Mouse (Mus musculus) MEL (cell line): ENCODE data around the gene Rhobtb3. TPM values are rescaled to one million over a fixed set of nuclear protein-coding genes. Genes with fewer than 3 reads are reported as not detected.
"Not testable (repeated sequence)": the region's sequence is repeated elsewhere in the genome, so short reads cannot be mapped to it uniquely, and the experiment has no call there.

Source experiments
- DNase-seq: peaks from one replicate; pipeline ENCODE4 v3.0.0; 2011; ENCODE audit warnings: low read depth, low spot score
- H3K27ac ChIP-seq: 2 replicates; pipeline ENCODE4 v1.5.1; 2012; ENCODE audit warnings: low read depth, mild to moderate bottlenecking, control low read depth, low read length, moderate library complexity; ENCODE audit not compliant: control insufficient read depth
- H3K27me3 ChIP-seq, 2 experiments: fragments of 150-350 bp in 1 of 2; sonication (generic) in 1 of 2; 2 replicates each; pipeline ENCODE4 v1.6.1; 2012; ENCODE audit warnings: low read length in 2 of 2, mild to moderate bottlenecking in 2 of 2, improper control_type of control experiment in 1 of 2, moderate library complexity in 1 of 2; ENCODE audit not compliant: insufficient read depth in 2 of 2, control insufficient read depth in 1 of 2
- H3K36me3 ChIP-seq, 2 experiments: 2 replicates each; pipeline ENCODE4 v1.6.1; 2012 to 2014; ENCODE audit warnings: low read length in 2 of 2, improper control_type of control experiment in 1 of 2, inconsistent platforms in 1 of 2, mild to moderate bottlenecking in 1 of 2; ENCODE audit not compliant: insufficient read depth in 2 of 2, control insufficient read depth in 1 of 2
- H3K4me1 ChIP-seq, 2 experiments: fragments of 150-350 bp in 1 of 2; sonication (generic) in 1 of 2; 2 replicates each; pipeline ENCODE4 v1.6.1; 2012; ENCODE audit warnings: low read length in 2 of 2, improper control_type of control experiment in 1 of 2, mild to moderate bottlenecking in 1 of 2; ENCODE audit not compliant: insufficient read depth in 2 of 2, control insufficient read depth in 1 of 2
- H3K4me3 ChIP-seq, 2 experiments: fragments of 150-350 bp in 1 of 2; sonication (generic) in 1 of 2; 2 replicates each; pipeline ENCODE4 v1.5.1; 2012; ENCODE audit warnings: low read depth in 2 of 2, low read length in 2 of 2, mild to moderate bottlenecking in 2 of 2, moderate library complexity in 2 of 2, control low read depth in 1 of 2, improper control_type of control experiment in 1 of 2; ENCODE audit not compliant: control insufficient read depth in 1 of 2, insufficient read depth in 1 of 2
- H3K79me2 ChIP-seq: 2 replicates; pipeline ENCODE4 v1.6.1; 2012; ENCODE audit warnings: mild to moderate bottlenecking, low read length, moderate library complexity; ENCODE audit not compliant: control insufficient read depth, poor library complexity, insufficient read depth
- H3K9ac ChIP-seq: 2 replicates; pipeline ENCODE4 v1.6.1; 2012; ENCODE audit warnings: low read depth, mild to moderate bottlenecking, control low read depth, low read length, moderate library complexity; ENCODE audit not compliant: control insufficient read depth, poor library complexity, severe bottlenecking
- H3K9me3 ChIP-seq: fragments of 150-350 bp; sonication (generic); replicated peaks from 2 replicates; pipeline ENCODE4 v1.6.1; 2012; ENCODE audit warnings: mild to moderate bottlenecking, low read length, improper control_type of control experiment, moderate library complexity; ENCODE audit not compliant: insufficient read depth
- BHLHE40 ChIP-seq: IDR thresholded peaks from 2 replicates; pipeline ENCODE4 v1.6.1; 2012; ENCODE audit warnings: low read depth, mild to moderate bottlenecking, inconsistent platforms, low read length, improper control_type of control experiment, borderline replicate concordance
- CHD2 ChIP-seq: IDR thresholded peaks from 2 replicates; pipeline ENCODE4 v1.6.1; 2011; ENCODE audit warnings: low read length, improper control_type of control experiment
- E2F4 ChIP-seq: IDR thresholded peaks from 2 replicates; pipeline ENCODE4 v1.6.1; 2011; ENCODE audit warnings: low read depth, low read length, improper control_type of control experiment, borderline replicate concordance
- ELF1 ChIP-seq: IDR thresholded peaks from 2 replicates; pipeline ENCODE4 v1.6.1; 2014; ENCODE audit warnings: low read depth, mild to moderate bottlenecking, inconsistent platforms, low read length, improper control_type of control experiment, moderate library complexity
- ETS1 ChIP-seq: IDR thresholded peaks from 2 replicates; pipeline ENCODE4 v1.6.1; 2012; ENCODE audit warnings: low read depth, mild to moderate bottlenecking, inconsistent platforms, low read length, improper control_type of control experiment, moderate library complexity
- GABPA ChIP-seq: IDR thresholded peaks from 2 replicates; pipeline ENCODE4 v1.6.1; 2012; ENCODE audit warnings: low read depth, mild to moderate bottlenecking, inconsistent platforms, low read length, improper control_type of control experiment, moderate library complexity
- HCFC1 ChIP-seq: IDR thresholded peaks from 2 replicates; pipeline ENCODE4 v1.6.1; 2012; ENCODE audit warnings: low read depth, mild to moderate bottlenecking, inconsistent platforms, low read length, improper control_type of control experiment, moderate library complexity
- KAT2A ChIP-seq: conservative IDR thresholded peaks from 2 replicates; pipeline ENCODE4 v1.6.1; 2012; ENCODE audit warnings: low read depth, low read length, improper control_type of control experiment, inconsistent platforms
- MAFK ChIP-seq: IDR thresholded peaks from 2 replicates; pipeline ENCODE4 v1.6.1; 2011; ENCODE audit warnings: low read depth, mild to moderate bottlenecking, low read length, improper control_type of control experiment, borderline replicate concordance
- MAX ChIP-seq: IDR thresholded peaks from 2 replicates; pipeline ENCODE4 v1.6.1; 2011; ENCODE audit warnings: low read length, improper control_type of control experiment
- NELFE ChIP-seq: IDR thresholded peaks from 2 replicates; pipeline ENCODE4 v1.6.1; 2011; ENCODE audit warnings: low read depth, low read length, improper control_type of control experiment
- POLR2AphosphoS2 ChIP-seq: IDR thresholded peaks from 2 replicates; pipeline ENCODE4 v1.6.1; 2011; ENCODE audit warnings: low read length, improper control_type of control experiment
- SIN3A ChIP-seq: IDR thresholded peaks from 2 replicates; pipeline ENCODE4 v1.6.1; 2012; ENCODE audit warnings: low read length, improper control_type of control experiment, inconsistent platforms
- TCF12 ChIP-seq: IDR thresholded peaks from 2 replicates; pipeline ENCODE4 v1.6.1; 2014; ENCODE audit warnings: low read depth, mild to moderate bottlenecking, inconsistent platforms, low read length, improper control_type of control experiment, moderate library complexity
- UBTF ChIP-seq: IDR thresholded peaks from 2 replicates; pipeline ENCODE4 v1.6.1; 2012; ENCODE audit warnings: low read depth, mild to moderate bottlenecking, inconsistent platforms, low read length, improper control_type of control experiment, moderate library complexity, borderline replicate concordance; ENCODE audit not compliant: insufficient read depth
- ZC3H11A ChIP-seq: IDR thresholded peaks from 2 replicates; pipeline ENCODE4 v1.6.1; 2012; ENCODE audit warnings: low read depth, mild to moderate bottlenecking, inconsistent platforms, low read length, improper control_type of control experiment
- ZMIZ1 ChIP-seq: IDR thresholded peaks from 2 replicates; pipeline ENCODE4 v1.6.1; 2012; ENCODE audit warnings: low read depth, mild to moderate bottlenecking, inconsistent platforms, low read length, improper control_type of control experiment, moderate library complexity
- polyA plus RNA-seq, 2 experiments: library from polyadenylated mRNA; stranded (reverse) in 1 of 2; unstranded in 1 of 2; fragments of >175 nt in 1 of 2; fragments of >200 nt in 1 of 2; gene quantifications; 2 replicates each; pipeline versions ENCODE4 v1.2.1 to v1.2.4; 2012; ENCODE audit warnings: low replicate concordance in 2 of 2, low read depth in 1 of 2; ENCODE audit not compliant: insufficient read length in 2 of 2, insufficient read depth in 1 of 2, missing spikeins in 1 of 2
- total RNA-seq: library from RNA; depleted of rRNA; stranded (reverse); fragments of 300-350 nt; gene quantifications from 2 replicates; pipeline ENCODE4 v1.2.3, GENCODE M21; 2012

Gene Rhobtb3
- total and polyA plus RNA-seq, 3 experiments = not detected

DNA sequence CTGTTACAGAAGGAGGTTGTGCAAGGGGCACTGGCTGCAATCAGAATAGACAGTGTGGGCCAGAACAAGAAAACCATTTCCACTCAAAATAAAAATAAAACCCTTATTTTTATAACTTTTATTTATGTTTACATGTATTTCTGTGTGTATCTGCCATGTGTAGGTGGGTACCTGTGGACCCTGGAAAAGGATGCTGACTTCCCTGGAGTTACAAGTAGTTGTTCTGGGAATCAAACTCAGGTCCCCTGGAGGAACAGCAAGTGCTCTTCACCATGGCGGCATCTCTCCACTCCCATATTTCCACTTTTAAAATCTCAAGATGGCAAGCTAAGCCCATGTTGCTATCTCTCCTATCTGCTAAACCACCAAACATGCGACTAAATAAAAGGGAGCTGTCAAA, 13.1 kb downstream of the Rhobtb3 start:
- DNase-seq = no peak
- no peak overlapping the region for H3K4me3 ChIP-seq
- H3K27ac ChIP-seq = no peak overlapping the region
- no peak for TF ChIP-seq MAX
- H3K9ac ChIP-seq = no peak overlapping the region
- no peaks in the 10 kb centered on the region for H3K4me1 ChIP-seq
- H3K27me3 ChIP-seq = no peaks in the 10 kb centered on the region
- no peaks in the 10 kb centered on the region for H3K36me3 ChIP-seq
- no peaks in the 10 kb centered on the region for H3K9me3 ChIP-seq
- no peaks in the 10 kb centered on the region for H3K79me2 ChIP-seq

- Histone ChIP-seq H3K27me3 (no peaks in the 10 kb centered on the region), H3K36me3 (no peaks in the 10 kb centered on the region), H3K27ac (no peak overlapping the region), H3K9ac (no peak overlapping the region), H3K4me3 (no peak overlapping the region), H3K9me3 (no peaks in the 10 kb centered on the region), H3K79me2 (no peaks in the 10 kb centered on the region), H3K4me1 (no peaks in the 10 kb centered on the region)
- no peak for DNase-seq
- TF ChIP-seq ETS1 (no peak), E2F4 (no peak)
These were observed 13.7 kb downstream of the Rhobtb3 start for GRCm38 (mm10) chr13:75930023-75930422.

DNA sequence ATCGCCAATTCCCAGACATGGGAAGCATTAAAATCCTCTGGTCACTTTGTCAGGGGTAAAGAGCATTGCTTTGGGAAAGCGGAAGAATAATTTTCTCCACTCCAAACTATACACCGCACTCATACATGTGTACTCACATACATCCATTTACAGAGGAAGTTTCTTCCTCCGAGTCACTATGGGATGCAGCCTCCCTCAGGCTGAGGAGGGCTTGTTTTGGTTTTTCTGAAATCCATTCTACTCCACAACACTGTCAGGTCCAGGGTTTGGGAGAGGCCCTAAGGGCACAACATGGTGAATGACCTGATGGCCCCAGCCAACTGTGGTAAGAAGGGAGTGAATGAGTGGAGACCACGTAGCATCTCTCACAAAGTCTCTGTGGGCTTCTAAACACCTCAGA, 14.7 kb downstream of the Rhobtb3 start:
- not testable (repeated sequence) for H3K9me3 ChIP-seq, H3K27me3 ChIP-seq, DNase-seq, H3K79me2 ChIP-seq, H3K4me3 ChIP-seq, H3K9ac ChIP-seq, H3K36me3 ChIP-seq, H3K27ac ChIP-seq, H3K4me1 ChIP-seq

- Histone ChIP-seq H3K4me3 (no peak overlapping the region), H3K36me3 (no peaks in the 10 kb centered on the region)
These were observed 15.8 kb downstream of the Rhobtb3 start for GRCm38 (mm10) chr13:75927951-75928350.

More at GRCm38 (mm10) chr13:75927951-75928350, 15.8 kb downstream of the Rhobtb3 start:
- H3K27me3 ChIP-seq = no peaks in the 10 kb centered on the region
- no peak overlapping the region for H3K9ac ChIP-seq
- H3K4me1 ChIP-seq = no peaks in the 10 kb centered on the region
- TF ChIP-seq ETS1 (no peak), POLR2AphosphoS2 (no peak), MAFK (no peak), KAT2A (no peak), HCFC1 (no peak), TCF12 (no peak), ZC3H11A (no peak), CHD2 (no peak), GABPA (no peak), BHLHE40 (no peak), E2F4 (no peak), UBTF (no peak), ELF1 (no peak), SIN3A (no peak), ZMIZ1 (no peak), NELFE (no peak), MAX (no peak)
- TF ChIP-seq, all 39 proteins: peak for 0
- H3K9me3 ChIP-seq = no peaks in the 10 kb centered on the region
- H3K27ac ChIP-seq = no peak overlapping the region
- no peak for DNase-seq
- no peaks in the 10 kb centered on the region for H3K79me2 ChIP-seq
